ENCODE assay signal across 22 mouse cellular contexts in genomic region chr7:95547256-95547655, GRCm38 (mm10).
DNase-seq lines count a peak whose midpoint lies in the region; ATAC-seq and TF ChIP-seq lines count a peak whose summit lies in the region.
"Had no signal": no experiment of that assay in that cellular context is flagged by ENCODE, and none has a peak within 500 bp of the region (broad histone marks: within the 10 kb centered on the region; RNA-seq: fewer than 3 reads in every experiment).

No protein-coding gene starts in this region.

- no peak for DNase-seq in forebrain, embryonic 11.5 days (ENCODE audit: low spot score)
- DNase-seq in layer of hippocampus, adult 2 months (ENCODE audit: low spot score in 2 of 2), result no peak
- DNase-seq in layer of hippocampus, postnatal 10 days (ENCODE audit: low spot score in 2 of 2), result no peak
- no peak for DNase-seq in Patski (ENCODE audit: low read depth, low spot score)
- no peak for DNase-seq in adrenal gland, adult 2 months
- DNase-seq in heart, adult 18-20 months, result no peak
- DNase-seq: adrenal gland, postnatal 25 days; cerebellum, adult 2 months; cerebellum, postnatal 25 days; heart, postnatal 10 days; kidney, adult 2 months; kidney, postnatal 36 days; liver; lung, adult 2 months; lung, postnatal 10 days had no signal

- peak; percentile 42 for TF ChIP-seq CTCF in layer of hippocampus, adult 2 months (conservative IDR thresholded peaks at IDR 0.05)
- peak; percentile 36 for TF ChIP-seq CTCF in Patski (IDR thresholded peaks at IDR 0.05)
- TF ChIP-seq CTCF in cortical plate, adult 2 months (IDR thresholded peaks at IDR 0.05; ENCODE audit: extremely low read depth, insufficient read depth, low read length), result peak; percentile 14; the same call in 1 of the 2 replicates

- H3K4me1 ChIP-seq in forebrain, embryonic 11.5 days (replicated peaks; ENCODE audit: control insufficient read depth, insufficient read depth, low read length), result no peaks in the 10 kb centered on the region
- no peaks in the 10 kb centered on the region for H3K4me1 ChIP-seq in forebrain, embryonic 12.5 days
- no peaks in the 10 kb centered on the region for H3K4me1 ChIP-seq in cortical plate, adult 2 months (ENCODE audit: control insufficient read depth, insufficient read depth, low read length)
- H3K4me1 ChIP-seq: heart, embryonic 13.5 days; hindbrain, embryonic 15.5 days; neural tube, embryonic 13.5 days had no signal

- in situ Hi-C loops in Patski (cut with MboI; ENCODE audit: low pct_unique_long_range_greater_than_20kb), result no loop called here

- no peaks in the 10 kb centered on the region for H3K9me3 ChIP-seq in forebrain, embryonic 11.5 days (ENCODE audit: control insufficient read depth, low read length)
- no peaks in the 10 kb centered on the region for H3K9me3 ChIP-seq in forebrain, embryonic 12.5 days
- H3K9me3 ChIP-seq: heart, embryonic 13.5 days; hindbrain, embryonic 15.5 days; neural tube, embryonic 13.5 days had no signal

- no peaks in the 10 kb centered on the region for H3K36me3 ChIP-seq in forebrain, embryonic 11.5 days (ENCODE audit: control insufficient read depth, insufficient read depth, low read length)
- H3K36me3 ChIP-seq in forebrain, embryonic 12.5 days (replicated peaks), result no peaks in the 10 kb centered on the region
- H3K36me3 ChIP-seq: heart, embryonic 13.5 days; hindbrain, embryonic 15.5 days; neural tube, embryonic 13.5 days had no signal

- no peak for TF ChIP-seq POLR2A in cortical plate, adult 2 months (IDR thresholded peaks at IDR 0.05; ENCODE audit: extremely low read depth, insufficient read depth, low read length)

- H3K27me3 ChIP-seq in forebrain, embryonic 11.5 days (ENCODE audit: control insufficient read depth, insufficient read depth, low read length), result no peaks in the 10 kb centered on the region
- H3K27me3 ChIP-seq in forebrain, embryonic 12.5 days, result no peaks in the 10 kb centered on the region
- H3K27me3 ChIP-seq in Patski, result no peaks in the 10 kb centered on the region
- H3K27me3 ChIP-seq: heart, embryonic 13.5 days; hindbrain, embryonic 15.5 days; neural tube, embryonic 13.5 days had no signal

- ATAC-seq in forebrain, embryonic 11.5 days (replicated peaks; ENCODE audit: low FRiP score), result 0 out of 2 replicates have a peak, but pooled peaks have one; percentile 51
- ATAC-seq in forebrain, embryonic 12.5 days (ENCODE audit: low FRiP score), result no peak
- no peak for ATAC-seq in Patski

- no peak overlapping the region for H3K27ac ChIP-seq in forebrain, embryonic 11.5 days (ENCODE audit: low read depth, low read length)
- H3K27ac ChIP-seq in forebrain, embryonic 12.5 days, result no peak overlapping the region
- H3K27ac ChIP-seq in layer of hippocampus, adult 2 months, result no peak overlapping the region
- no peak overlapping the region for H3K27ac ChIP-seq in cortical plate, adult 2 months (ENCODE audit: insufficient read depth, low read length)
- H3K27ac ChIP-seq: heart, embryonic 13.5 days; hindbrain, embryonic 15.5 days; liver, embryonic 14.5 days; macrophage; neural tube, embryonic 13.5 days had no signal

- CTCF ChIA-PET in Patski (lab: Charles Lee), result no interaction called here

- no peak overlapping the region for H3K9ac ChIP-seq in forebrain, embryonic 11.5 days (ENCODE audit: low read length)
- no peak overlapping the region for H3K9ac ChIP-seq in forebrain, embryonic 12.5 days
- H3K9ac ChIP-seq: heart, embryonic 13.5 days; hindbrain, embryonic 15.5 days; liver, embryonic 14.5 days; neural tube, embryonic 13.5 days had no signal

- 73% methylated on average over 3 of the region's 3 CpGs for WGBS in forebrain, embryonic 11.5 days
- 59% methylated on average over 3 of the region's 3 CpGs for WGBS in forebrain, embryonic 12.5 days

- no peak overlapping the region for H3K4me2 ChIP-seq in forebrain, embryonic 11.5 days (ENCODE audit: low read depth, low read length, severe bottlenecking)
- H3K4me2 ChIP-seq in forebrain, embryonic 12.5 days, result no peak overlapping the region
- H3K4me2 ChIP-seq: heart, embryonic 13.5 days; hindbrain, embryonic 15.5 days; neural tube, embryonic 13.5 days had no signal

- POLR2A ChIA-PET in Patski (lab: Charles Lee), result no interaction called here

- H3K4me3 ChIP-seq in forebrain, embryonic 11.5 days (ENCODE audit: low read depth, low read length), result no peak overlapping the region
- H3K4me3 ChIP-seq in forebrain, embryonic 12.5 days (replicated peaks), result no peak overlapping the region
- H3K4me3 ChIP-seq in layer of hippocampus, adult 2 months, result no peak overlapping the region
- H3K4me3 ChIP-seq in cortical plate, adult 2 months (ENCODE audit: insufficient read depth, low read length), result no peak overlapping the region
- H3K4me3 ChIP-seq: heart, embryonic 13.5 days; hindbrain, embryonic 15.5 days; neural tube, embryonic 13.5 days had no signal
